Mouse (Mus musculus): ENCODE measurements around the gene Aarsd1.

DNA sequence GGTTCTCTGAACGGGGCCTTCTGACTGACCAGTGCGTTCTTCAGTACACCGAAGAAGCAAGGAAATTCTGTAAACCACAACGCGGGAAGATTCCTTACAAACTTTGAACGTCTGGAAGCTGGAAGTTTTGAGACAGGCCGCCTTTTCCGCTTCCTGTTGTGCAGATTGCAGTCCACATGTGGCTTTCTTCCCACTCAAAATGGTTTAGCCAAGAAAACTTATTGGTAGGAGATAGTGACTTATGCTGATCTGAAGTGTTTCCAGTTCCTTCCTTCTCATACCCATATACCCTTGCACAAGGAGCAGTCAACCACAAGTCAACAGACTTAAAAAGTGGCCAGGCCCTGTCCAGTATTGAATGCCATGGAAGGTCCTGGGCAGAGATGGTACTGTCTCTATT lies 8.8 kb upstream of the Aarsd1 start:
- TF ChIP-seq EP300 (IDR thresholded peaks at IDR 0.05) (no peak), CTCF (IDR thresholded peaks at IDR 0.05) (no peak)
